Mouse (Mus musculus): ENCODE measurements around the gene Ptpra. TPM values are rescaled to one million over a fixed set of nuclear protein-coding genes. Genes with fewer than 3 reads are reported as not detected.
A peak's percentile ranks its signal among the peaks of the same experiment; 100 is the strongest.
"Not testable (repeated sequence)": the region's sequence is repeated elsewhere in the genome, so short reads cannot be mapped to it uniquely, and the experiment has no call there.

Gene Ptpra
- polyA plus RNA-seq, 1 experiment from 2014 or later, result 86.3 TPM

- Histone ChIP-seq H3K9ac (no peak overlapping the region), H3K4me2 (no peak overlapping the region), H3K36me3 (peaks cover 56% of the 10 kb centered on the region), H3K4me1 (replicated peaks) (no peaks in the 10 kb centered on the region), H3K27me3 (replicated peaks) (no peaks in the 10 kb centered on the region), H3K4me3 (no peak overlapping the region), H3K9me3 (replicated peaks) (no peaks in the 10 kb centered on the region), H3K27ac (ENCODE audit: poor library complexity, severe bottlenecking) (no peak overlapping the region)
- WGBS, result 92% methylated on average over 2 of the region's 2 CpGs
- ATAC-seq (ENCODE audit: insufficient number of reproducible peaks, low FRiP score), result no peak
Observed at GRCm38 (mm10) chr2:130557462-130557861, 107.4 kb downstream of the Ptpra start.

- Histone ChIP-seq H3K4me2 (no peak overlapping the region), H3K9me3 (replicated peaks) (no peaks in the 10 kb centered on the region), H3K27me3 (replicated peaks) (no peaks in the 10 kb centered on the region), H3K9ac (no peak overlapping the region), H3K4me1 (replicated peaks) (peaks cover 5% of the 10 kb centered on the region), H3K27ac (ENCODE audit: poor library complexity, severe bottlenecking) (no peak overlapping the region), H3K36me3 (peaks cover 50% of the 10 kb centered on the region), H3K4me3 (no peak overlapping the region)
- no peak for ATAC-seq (ENCODE audit: insufficient number of reproducible peaks, low FRiP score)
- WGBS, result 63% methylated on average over 2 of the region's 2 CpGs
Observed at GRCm38 (mm10) chr2:130558015-130558414, 107.9 kb downstream of the Ptpra start.

- no peaks in the 10 kb centered on the region for H3K9me3 ChIP-seq (replicated peaks)
- no peaks in the 10 kb centered on the region for H3K27me3 ChIP-seq (replicated peaks)
- peak within 1 kb of the TSS; percentile 87 for H3K9ac ChIP-seq
- peak within 1 kb of the TSS; percentile 67 for H3K27ac ChIP-seq (ENCODE audit: poor library complexity, severe bottlenecking)
- H3K4me2 ChIP-seq, result peak within 1 kb of the TSS; percentile 92
- ATAC-seq (ENCODE audit: insufficient number of reproducible peaks, low FRiP score), result peak; percentile 97
- peaks cover 17% of the 10 kb centered on the region for H3K4me1 ChIP-seq (replicated peaks)
- H3K4me3 ChIP-seq, result peak within 1 kb of the TSS; percentile 89
- WGBS, result under 1% methylated on average over 61 of the region's 61 CpGs
- peaks cover 25% of the 10 kb centered on the region for H3K36me3 ChIP-seq
Observed at GRCm38 (mm10) chr2:130563212-130564055, 113.4 kb downstream of the Ptpra start, which contains the start of gene Mrps26. TSS of gene Mrps26 (plus strand) at chr2:130563742.

- ATAC-seq (ENCODE audit: insufficient number of reproducible peaks, low FRiP score), result peak; percentile 27
- Histone ChIP-seq H3K36me3 (peaks cover 22% of the 10 kb centered on the region), H3K9me3 (replicated peaks) (no peaks in the 10 kb centered on the region), H3K27ac (ENCODE audit: poor library complexity, severe bottlenecking) (peak overlapping the region; percentile 49; the same call in 1 of the 2 replicates), H3K4me2 (peak overlapping the region; percentile 92), H3K9ac (peak overlapping the region; percentile 87), H3K4me1 (replicated peaks) (peaks cover 17% of the 10 kb centered on the region), H3K4me3 (peak overlapping the region; percentile 89), H3K27me3 (replicated peaks) (no peaks in the 10 kb centered on the region)
- WGBS, result under 1% methylated on average over 23 of the region's 23 CpGs
Observed at GRCm38 (mm10) chr2:130564063-130564462, 114.0 kb downstream of the Ptpra start.

- H3K4me2 ChIP-seq, result peak overlapping the region; percentile 92
- peak overlapping the region; percentile 89 for H3K4me3 ChIP-seq
- H3K27me3 ChIP-seq (replicated peaks), result no peaks in the 10 kb centered on the region
- H3K9ac ChIP-seq, result no peak overlapping the region; the same call in 1 of the 2 replicates
- no peak for ATAC-seq (ENCODE audit: insufficient number of reproducible peaks, low FRiP score)
- H3K4me1 ChIP-seq (replicated peaks), result peaks cover 17% of the 10 kb centered on the region
- no peak overlapping the region for H3K27ac ChIP-seq (ENCODE audit: poor library complexity, severe bottlenecking)
- no peaks in the 10 kb centered on the region for H3K9me3 ChIP-seq (replicated peaks)
- peaks cover 22% of the 10 kb centered on the region for H3K36me3 ChIP-seq
- WGBS, result 86% methylated on average over 8 of the region's 8 CpGs
Observed at GRCm38 (mm10) chr2:130564983-130565382, 114.9 kb downstream of the Ptpra start.

- H3K9ac ChIP-seq, result no peak overlapping the region
- H3K27me3 ChIP-seq (replicated peaks), result peaks cover 14% of the 10 kb centered on the region
- no peak overlapping the region for H3K4me3 ChIP-seq
- H3K4me2 ChIP-seq, result no peak overlapping the region
- H3K36me3 ChIP-seq, result peaks cover 22% of the 10 kb centered on the region
- ATAC-seq (ENCODE audit: insufficient number of reproducible peaks, low FRiP score), result no peak
- H3K4me1 ChIP-seq (replicated peaks), result peaks cover 10% of the 10 kb centered on the region
- WGBS, result 80% methylated on average over 4 of the region's 4 CpGs
- no peaks in the 10 kb centered on the region for H3K9me3 ChIP-seq (replicated peaks)
- H3K27ac ChIP-seq (ENCODE audit: poor library complexity, severe bottlenecking), result no peak overlapping the region
Observed at GRCm38 (mm10) chr2:130568921-130569320, 118.8 kb downstream of the Ptpra start.

- Histone ChIP-seq H3K36me3 (peaks cover 21% of the 10 kb centered on the region), H3K4me1 (replicated peaks) (peaks cover 2% of the 10 kb centered on the region), H3K9me3 (replicated peaks) (no peaks in the 10 kb centered on the region), H3K27me3 (replicated peaks) (peaks cover 22% of the 10 kb centered on the region), H3K4me3 (no peak overlapping the region), H3K27ac (ENCODE audit: poor library complexity, severe bottlenecking) (no peak overlapping the region), H3K9ac (no peak overlapping the region), H3K4me2 (no peak overlapping the region)
- ATAC-seq (ENCODE audit: insufficient number of reproducible peaks, low FRiP score), result no peak
Observed at GRCm38 (mm10) chr2:130569926-130570325, 119.8 kb downstream of the Ptpra start.

GRCm38 (mm10) chr2:130574960-130575359 is 124.9 kb downstream of the Ptpra start:
- no peak overlapping the region for H3K4me2 ChIP-seq
- peaks cover 22% of the 10 kb centered on the region for H3K4me1 ChIP-seq (replicated peaks)
- 77% methylated on average over 5 of the region's 5 CpGs for WGBS
- H3K9me3 ChIP-seq (replicated peaks), result peaks cover 5% of the 10 kb centered on the region
- no peaks in the 10 kb centered on the region for H3K36me3 ChIP-seq
- no peak for ATAC-seq (ENCODE audit: insufficient number of reproducible peaks, low FRiP score)
- no peak overlapping the region for H3K27ac ChIP-seq (ENCODE audit: poor library complexity, severe bottlenecking)
- peaks cover 70% of the 10 kb centered on the region for H3K27me3 ChIP-seq (replicated peaks)
- H3K9ac ChIP-seq, result no peak overlapping the region
- H3K4me3 ChIP-seq, result no peak overlapping the region

- WGBS, result 53% methylated on average over 9 of the region's 9 CpGs
- Histone ChIP-seq H3K4me2 (peak within 1 kb of the TSS; percentile 70), H3K27me3 (replicated peaks) (peaks cover 78% of the 10 kb centered on the region), H3K4me1 (replicated peaks) (peaks cover 31% of the 10 kb centered on the region), H3K27ac (ENCODE audit: poor library complexity, severe bottlenecking) (no peak within 1 kb of the TSS), H3K4me3 (peak within 1 kb of the TSS; percentile 44), H3K36me3 (no peaks in the 10 kb centered on the region), H3K9me3 (replicated peaks) (peaks cover 5% of the 10 kb centered on the region), H3K9ac (peak within 1 kb of the TSS; percentile 64)
- no peak for ATAC-seq (ENCODE audit: insufficient number of reproducible peaks, low FRiP score)
Observed at GRCm38 (mm10) chr2:130575873-130576272, 125.8 kb downstream of the Ptpra start, which contains the start of gene Oxt. TSS of gene Oxt (plus strand) at chr2:130576173.

GRCm38 (mm10) chr2:130576564-130576963 is 126.5 kb downstream of the Ptpra start:
- H3K9me3 ChIP-seq (replicated peaks); H3K27ac ChIP-seq (ENCODE audit: poor library complexity, severe bottlenecking); H3K36me3 ChIP-seq; ATAC-seq (ENCODE audit: insufficient number of reproducible peaks, low FRiP score): not testable (repeated sequence)
- H3K4me2 ChIP-seq, result peak overlapping the region; percentile 70
- peak overlapping the region; percentile 64 for H3K9ac ChIP-seq
- WGBS, result 3% methylated on average over 32 of the region's 32 CpGs
- H3K4me3 ChIP-seq, result peak overlapping the region; percentile 44
- H3K27me3 ChIP-seq (replicated peaks), result peaks cover 83% of the 10 kb centered on the region
- H3K4me1 ChIP-seq (replicated peaks), result peaks cover 34% of the 10 kb centered on the region

- Histone ChIP-seq H3K4me2 (peak overlapping the region; percentile 70), H3K9ac (no peak overlapping the region), H3K4me3 (peak overlapping the region; percentile 44), H3K9me3 (replicated peaks) (peaks cover 5% of the 10 kb centered on the region), H3K27ac (ENCODE audit: poor library complexity, severe bottlenecking) (no peak overlapping the region), H3K4me1 (replicated peaks) (peaks cover 34% of the 10 kb centered on the region), H3K36me3 (no peaks in the 10 kb centered on the region), H3K27me3 (replicated peaks) (peaks cover 88% of the 10 kb centered on the region)
- ATAC-seq (ENCODE audit: insufficient number of reproducible peaks, low FRiP score), result no peak
- 3% methylated on average over 9 of the region's 9 CpGs for WGBS
Observed at GRCm38 (mm10) chr2:130577021-130577420, 126.9 kb downstream of the Ptpra start.
